Mouse (Mus musculus): ENCODE results near the gene Prpf3. TPM values are rescaled to one million over a fixed set of nuclear protein-coding genes. Genes with fewer than 3 reads are reported as not detected.
"Not testable (repeated sequence)": the region's sequence is repeated elsewhere in the genome, so short reads cannot be mapped to it uniquely, and the experiment has no call there.

The Prpf3 gene
- polyA plus RNA-seq, 1 experiment, result 37.7 TPM

DNA sequence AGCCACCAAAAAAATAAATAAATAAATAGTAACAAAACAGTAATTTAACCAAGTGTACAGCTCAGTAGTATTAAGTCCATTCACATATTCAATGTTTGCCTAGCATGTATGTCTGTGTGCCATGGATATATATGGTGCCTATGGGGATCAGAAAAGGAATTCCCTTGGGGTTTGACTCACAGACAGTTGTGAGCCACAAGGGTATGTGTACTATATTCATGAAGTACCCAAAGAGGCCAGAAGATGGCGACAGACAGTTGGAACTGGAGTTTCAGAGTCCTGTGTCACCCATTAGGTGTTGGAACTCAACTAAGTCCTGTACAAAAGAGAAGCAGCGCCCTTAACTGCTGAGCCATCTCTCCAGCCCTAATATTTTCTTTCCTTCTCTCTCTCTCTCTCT lies 6.1 kb upstream of the Prpf3 start:
- H3K27ac ChIP-seq (ENCODE audit: insufficient read depth, low read length), result no peak overlapping the region
- TF ChIP-seq CTCF (IDR thresholded peaks at IDR 0.05; ENCODE audit: borderline replicate concordance, insufficient read depth, low read length) (no peak), POLR2A (IDR thresholded peaks at IDR 0.05; ENCODE audit: low read depth, low read length) (no peak)
- no peaks in the 10 kb centered on the region for H3K4me1 ChIP-seq (ENCODE audit: control insufficient read depth, insufficient read depth, low read length)
- H3K4me3 ChIP-seq (ENCODE audit: insufficient read depth, low read length), result no peak overlapping the region

DNA sequence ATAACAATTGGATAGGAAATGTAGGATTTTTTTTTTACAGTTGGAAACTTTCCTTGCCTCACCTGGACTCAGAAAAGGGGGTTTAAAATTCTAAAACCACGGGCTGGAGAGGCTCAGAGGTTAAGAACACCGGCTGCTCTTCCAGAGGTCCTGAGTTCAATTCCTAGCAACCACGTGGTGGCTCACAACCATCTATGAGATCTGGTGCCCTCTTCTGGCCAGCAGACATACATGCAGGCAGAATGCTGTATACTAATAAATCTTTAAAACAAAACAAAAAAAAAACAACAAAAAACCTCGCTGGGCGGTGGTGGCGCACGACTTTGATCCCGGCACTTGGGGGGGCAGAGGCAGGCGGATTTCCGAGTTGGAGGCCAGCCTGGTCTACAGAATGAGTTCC lies 5.5 kb upstream of the Prpf3 start:
- no peak overlapping the region for H3K27ac ChIP-seq (ENCODE audit: insufficient read depth, low read length)
- H3K4me3 ChIP-seq (ENCODE audit: insufficient read depth, low read length), result no peak overlapping the region
- TF ChIP-seq POLR2A (IDR thresholded peaks at IDR 0.05; ENCODE audit: low read depth, low read length), result no peak
- TF ChIP-seq CTCF (IDR thresholded peaks at IDR 0.05; ENCODE audit: borderline replicate concordance, insufficient read depth, low read length), result no peak
- peaks cover under 1% of the 10 kb centered on the region; the same call in 1 of the 2 replicates for H3K4me1 ChIP-seq (ENCODE audit: control insufficient read depth, insufficient read depth, low read length)

DNA sequence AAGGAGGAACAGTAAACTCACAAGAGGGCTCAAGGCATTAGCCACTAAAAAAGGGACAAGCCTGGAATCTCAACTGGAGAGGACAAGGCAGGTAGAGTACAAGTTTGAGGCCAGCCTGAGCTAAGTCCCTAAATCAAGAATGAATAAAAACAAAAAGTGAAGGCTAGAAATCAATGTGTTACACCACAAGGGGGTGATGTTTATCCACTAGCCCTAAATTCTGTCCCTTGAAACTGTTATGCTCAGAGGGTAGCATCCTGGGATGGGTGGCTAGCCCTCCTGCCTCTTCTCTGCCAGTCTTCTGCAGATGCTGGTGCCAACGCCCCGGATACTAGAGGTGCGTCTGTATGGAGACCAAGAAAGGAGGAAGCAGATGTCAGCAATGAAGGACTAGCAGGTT lies 4.6 kb upstream of the Prpf3 start:
- H3K4me3 ChIP-seq (ENCODE audit: insufficient read depth, low read length), result no peak overlapping the region
- TF ChIP-seq CTCF (IDR thresholded peaks at IDR 0.05; ENCODE audit: borderline replicate concordance, insufficient read depth, low read length) (no peak), POLR2A (IDR thresholded peaks at IDR 0.05; ENCODE audit: low read depth, low read length) (no peak)
- H3K4me1 ChIP-seq (ENCODE audit: control insufficient read depth, insufficient read depth, low read length), result peaks cover 3% of the 10 kb centered on the region; the same call in 1 of the 2 replicates
- H3K27ac ChIP-seq (ENCODE audit: insufficient read depth, low read length), result no peak overlapping the region

DNA sequence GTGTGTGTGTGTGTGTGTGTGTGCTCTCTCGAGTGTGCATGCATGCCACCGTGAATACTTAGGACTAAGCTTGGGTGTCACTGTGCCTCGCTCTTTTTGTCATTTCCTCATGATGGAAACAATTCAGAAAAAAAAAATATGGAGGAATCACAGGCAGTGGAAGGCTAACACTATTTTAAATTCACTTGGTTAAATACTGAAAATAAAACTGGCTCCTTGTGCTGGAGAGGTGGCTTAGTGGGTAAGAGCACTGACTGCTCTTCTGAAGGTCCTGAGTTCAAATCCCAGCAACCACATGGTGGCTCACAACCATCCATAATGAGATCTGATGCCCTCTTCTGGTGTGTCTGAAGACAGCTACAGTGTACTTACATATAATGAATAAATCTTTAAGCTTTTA lies 2.6 kb upstream of the Prpf3 start:
- H3K27ac ChIP-seq (ENCODE audit: insufficient read depth, low read length); H3K4me1 ChIP-seq (ENCODE audit: control insufficient read depth, insufficient read depth, low read length); H3K4me3 ChIP-seq (ENCODE audit: insufficient read depth, low read length): not testable (repeated sequence)

DNA sequence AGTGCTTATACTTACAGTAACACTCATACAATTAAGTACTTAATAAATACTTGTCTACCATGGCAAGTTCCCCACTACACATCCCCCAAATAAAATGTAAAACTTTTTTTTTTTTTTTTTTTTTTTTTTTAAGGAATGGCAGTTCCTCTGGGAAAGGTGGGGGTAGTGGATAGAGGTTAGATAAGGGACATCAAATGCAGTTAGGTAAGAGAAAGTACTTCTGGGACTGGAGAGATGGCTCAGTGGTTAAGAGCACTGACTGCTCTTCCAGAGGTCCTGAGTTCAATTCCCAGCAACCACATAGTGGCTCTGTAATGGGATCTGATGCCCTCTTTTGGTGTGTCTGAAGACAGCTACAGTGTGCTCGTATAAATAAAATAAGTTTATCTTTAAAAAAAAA lies 1.4 kb upstream of the Prpf3 start:
- H3K4me3 ChIP-seq (ENCODE audit: insufficient read depth, low read length); H3K27ac ChIP-seq (ENCODE audit: insufficient read depth, low read length); H3K4me1 ChIP-seq (ENCODE audit: control insufficient read depth, insufficient read depth, low read length): not testable (repeated sequence)

DNA sequence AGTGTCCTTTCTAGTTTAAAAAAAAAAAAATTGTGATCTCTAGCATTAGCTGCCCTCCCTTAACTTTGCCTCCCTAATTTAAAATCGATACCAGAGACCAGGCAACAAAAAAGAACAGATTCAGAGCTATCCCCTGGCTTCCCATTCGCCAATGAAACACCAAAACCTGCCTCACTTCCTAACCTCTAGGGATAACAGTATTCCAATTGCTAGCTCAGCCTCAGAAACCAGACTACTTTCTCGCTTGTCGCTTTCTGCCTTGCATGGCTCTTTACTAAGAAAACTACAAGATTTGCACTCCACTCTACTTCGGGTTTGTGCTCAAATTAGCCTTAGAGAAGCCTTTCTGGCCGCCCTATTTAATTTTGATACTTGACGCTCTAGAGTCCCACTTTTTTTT lies 430 bp upstream of the Prpf3 start:
- peaks cover 3% of the 10 kb centered on the region; the same call in 1 of the 2 replicates for H3K4me1 ChIP-seq (ENCODE audit: control insufficient read depth, insufficient read depth, low read length)
- H3K4me3 ChIP-seq (ENCODE audit: insufficient read depth, low read length), result peak overlapping the region; percentile 11
- TF ChIP-seq POLR2A (IDR thresholded peaks at IDR 0.05; ENCODE audit: low read depth, low read length) (no peak), CTCF (IDR thresholded peaks at IDR 0.05; ENCODE audit: borderline replicate concordance, insufficient read depth, low read length) (no peak)
- H3K27ac ChIP-seq (ENCODE audit: insufficient read depth, low read length), result peak overlapping the region; percentile 69

DNA sequence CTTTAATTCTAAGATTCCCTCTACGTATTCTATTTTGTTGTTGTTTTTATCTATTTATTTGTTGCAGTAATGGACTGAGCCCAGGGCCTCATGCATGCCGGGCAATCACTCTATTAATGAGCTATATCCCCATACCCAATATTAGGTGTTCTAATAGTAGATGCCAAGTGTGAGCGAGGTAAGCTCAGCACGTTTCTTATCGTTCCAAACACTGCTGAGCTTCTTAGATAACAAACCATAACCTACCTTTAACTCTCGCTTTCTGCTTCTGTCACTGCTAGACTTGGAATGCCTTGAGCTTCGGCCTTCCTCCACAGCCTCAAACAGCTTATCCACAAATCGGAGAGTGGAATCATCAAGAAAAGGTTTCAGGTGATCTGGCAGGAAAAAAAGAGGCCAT lies 4.4 kb downstream of the Prpf3 start:
- peaks cover 3% of the 10 kb centered on the region; the same call in 1 of the 2 replicates for H3K4me1 ChIP-seq (ENCODE audit: control insufficient read depth, insufficient read depth, low read length)
- no peak overlapping the region for H3K4me3 ChIP-seq (ENCODE audit: insufficient read depth, low read length)
- H3K27ac ChIP-seq (ENCODE audit: insufficient read depth, low read length), result no peak overlapping the region
- TF ChIP-seq POLR2A (IDR thresholded peaks at IDR 0.05; ENCODE audit: low read depth, low read length) (no peak), CTCF (IDR thresholded peaks at IDR 0.05; ENCODE audit: borderline replicate concordance, insufficient read depth, low read length) (no peak)

DNA sequence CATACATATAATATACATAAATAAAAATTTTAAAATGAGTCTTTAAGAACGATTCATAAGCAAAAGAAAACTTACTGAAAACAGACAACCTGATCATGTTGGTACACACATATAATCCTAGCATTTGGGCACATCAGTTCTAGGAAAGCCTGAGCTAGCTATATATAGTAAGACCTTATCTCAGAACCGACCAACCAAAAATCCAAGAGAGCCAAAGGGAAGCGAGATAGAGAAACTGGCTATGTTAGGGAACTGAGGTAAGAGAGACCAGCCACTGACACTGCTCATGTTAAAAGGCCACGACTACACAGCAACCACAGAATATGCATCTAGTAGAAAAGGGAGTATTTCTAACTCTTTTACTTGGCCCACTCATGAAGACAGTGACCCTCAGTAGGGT lies 5.1 kb downstream of the Prpf3 start:
- no peak overlapping the region for H3K27ac ChIP-seq (ENCODE audit: insufficient read depth, low read length)
- H3K4me1 ChIP-seq (ENCODE audit: control insufficient read depth, insufficient read depth, low read length), result no peaks in the 10 kb centered on the region
- H3K4me3 ChIP-seq (ENCODE audit: insufficient read depth, low read length), result no peak overlapping the region
- TF ChIP-seq CTCF (IDR thresholded peaks at IDR 0.05; ENCODE audit: borderline replicate concordance, insufficient read depth, low read length) (no peak), POLR2A (IDR thresholded peaks at IDR 0.05; ENCODE audit: low read depth, low read length) (no peak)

DNA sequence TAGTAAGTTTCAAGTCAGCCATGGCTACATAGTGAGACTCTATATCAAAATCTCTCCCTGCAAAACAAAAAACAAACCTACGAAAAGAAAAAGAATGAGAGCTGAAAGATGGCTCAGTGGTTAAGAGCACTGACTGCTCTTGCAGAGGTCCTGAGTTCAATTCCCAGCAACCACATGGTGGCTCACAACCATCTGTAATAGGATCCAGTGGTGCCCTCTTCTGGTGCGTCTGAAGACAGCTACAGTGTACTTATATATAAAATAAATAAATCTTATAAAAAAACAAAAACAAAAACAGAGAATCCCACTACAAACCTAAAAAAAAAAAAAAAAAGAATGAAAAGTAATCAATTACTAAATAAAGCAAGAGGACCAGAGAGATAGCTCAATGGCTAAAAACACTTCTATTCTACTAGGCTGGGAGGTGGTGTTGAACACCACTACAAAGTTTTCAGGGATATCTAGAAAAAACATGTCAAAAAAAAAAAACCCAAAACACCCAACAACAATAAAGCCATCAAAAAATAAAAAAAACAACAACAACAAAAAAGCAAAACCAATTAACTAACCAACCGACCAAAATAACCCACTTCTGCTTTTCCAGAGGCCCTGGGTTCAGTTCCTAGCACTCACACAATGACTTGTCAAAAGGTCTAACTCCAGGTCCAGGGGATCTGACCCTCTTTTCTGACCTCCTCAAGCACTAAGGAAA lies 13.0 kb downstream of the Prpf3 start:
- TF ChIP-seq CTCF (IDR thresholded peaks at IDR 0.05; ENCODE audit: borderline replicate concordance, insufficient read depth, low read length) (no peak), POLR2A (IDR thresholded peaks at IDR 0.05; ENCODE audit: low read depth, low read length) (no peak)
- Histone ChIP-seq H3K4me1 (ENCODE audit: control insufficient read depth, insufficient read depth, low read length) (no peaks in the 10 kb centered on the region), H3K4me3 (ENCODE audit: insufficient read depth, low read length) (no peak overlapping the region), H3K27ac (ENCODE audit: insufficient read depth, low read length) (no peak overlapping the region)

DNA sequence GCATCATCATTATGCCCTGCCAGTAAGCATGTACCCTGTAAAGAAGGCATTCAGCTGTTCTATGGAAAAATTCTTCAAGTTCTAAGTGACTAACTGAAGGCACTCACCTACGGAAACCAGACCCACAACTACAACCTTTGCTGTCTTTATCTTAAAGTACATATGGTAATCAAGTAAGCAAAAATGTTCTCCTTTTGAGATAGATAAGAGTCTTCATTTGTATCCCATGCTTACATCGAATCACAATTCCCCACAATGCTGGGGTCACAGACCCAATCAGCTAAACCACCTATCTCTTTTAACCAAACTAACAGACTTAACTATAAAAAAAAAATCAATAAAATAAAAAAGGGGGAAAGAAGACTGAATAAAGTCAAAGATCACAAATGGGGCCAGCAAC lies 16.4 kb downstream of the Prpf3 start:
- TF ChIP-seq POLR2A (IDR thresholded peaks at IDR 0.05; ENCODE audit: low read depth, low read length) (no peak), CTCF (IDR thresholded peaks at IDR 0.05; ENCODE audit: borderline replicate concordance, insufficient read depth, low read length) (no peak)
- H3K27ac ChIP-seq (ENCODE audit: insufficient read depth, low read length), result no peak overlapping the region
- H3K4me3 ChIP-seq (ENCODE audit: insufficient read depth, low read length), result no peak overlapping the region
- no peaks in the 10 kb centered on the region for H3K4me1 ChIP-seq (ENCODE audit: control insufficient read depth, insufficient read depth, low read length)

DNA sequence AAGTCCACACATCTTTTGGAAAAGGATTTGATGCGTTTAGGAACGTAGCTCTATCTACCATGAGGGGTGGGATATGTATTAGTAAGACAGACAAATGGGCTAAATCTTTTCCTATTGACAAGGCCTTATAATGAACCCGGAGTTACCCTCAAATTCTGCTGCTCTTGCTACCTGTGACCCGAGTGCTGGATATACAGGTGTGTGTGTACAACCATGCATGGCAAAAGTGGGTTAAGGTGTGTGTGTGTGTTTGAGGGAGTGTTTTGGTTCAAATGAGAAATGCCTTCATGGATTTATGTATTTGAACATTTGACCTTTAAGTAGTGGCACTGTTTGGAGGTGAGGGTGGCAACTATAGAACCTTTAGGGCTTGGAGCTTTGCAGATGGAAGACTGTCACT lies 26.6 kb downstream of the Prpf3 start:
- Histone ChIP-seq H3K4me1 (ENCODE audit: control insufficient read depth, insufficient read depth, low read length) (no peaks in the 10 kb centered on the region), H3K4me3 (ENCODE audit: insufficient read depth, low read length) (no peak overlapping the region), H3K27ac (ENCODE audit: insufficient read depth, low read length) (no peak overlapping the region)
- TF ChIP-seq POLR2A (IDR thresholded peaks at IDR 0.05; ENCODE audit: low read depth, low read length) (no peak), CTCF (IDR thresholded peaks at IDR 0.05; ENCODE audit: borderline replicate concordance, insufficient read depth, low read length) (no peak)

Measured in embryonic fibroblast, embryonic 13.5 days (primary cell).